Mouse (Mus musculus) spleen, postnatal 4 days (tissue): ENCODE measurements at regions not wholly inside any gene's neighbourhood (a gene's known extent, or its start where the extent isn't known, plus 50 kb on each side); places are given as distances from the start of the nearest gene placed in this dataset.

Source experiments
- DNase-seq, 2 experiments: peaks; one replicate each; pipeline ENCODE4 v3.0.0; 2022; ENCODE audit warnings: low spot score in 2 of 2

DNA sequence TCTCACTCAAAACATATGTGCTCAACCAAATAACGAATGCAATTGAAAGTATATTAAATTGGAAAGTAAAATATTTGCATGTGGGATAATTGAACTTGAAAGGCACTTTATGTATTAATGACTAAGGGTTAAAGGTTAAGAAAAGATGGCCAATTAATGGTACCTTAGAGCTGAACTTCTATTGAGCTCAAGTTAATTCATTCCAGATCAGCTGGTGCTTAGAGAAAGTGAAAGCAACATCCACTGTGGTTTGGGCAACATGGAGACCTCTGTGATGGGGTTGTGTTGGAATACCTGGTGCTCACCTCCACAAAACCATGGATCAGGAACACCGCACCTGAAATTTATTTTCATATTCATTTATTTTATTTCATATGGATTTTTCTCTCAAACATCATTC, 612.5 kb upstream of the Intu start:
- DNase-seq: no peak

GRCm38 (mm10) chr3:39925436-39925835, 605.6 kb upstream of the Intu start:
- no peak for DNase-seq

GRCm38 (mm10) chr3:39928421-39928820, 602.7 kb upstream of the Intu start:
- DNase-seq: no peak

- DNase-seq: no peak
Measured at GRCm38 (mm10) chr3:39933372-39933771, 597.7 kb upstream of the Intu start.

GRCm38 (mm10) chr3:39937719-39938278, 593.3 kb upstream of the Intu start:
- DNase-seq: no peak

DNA sequence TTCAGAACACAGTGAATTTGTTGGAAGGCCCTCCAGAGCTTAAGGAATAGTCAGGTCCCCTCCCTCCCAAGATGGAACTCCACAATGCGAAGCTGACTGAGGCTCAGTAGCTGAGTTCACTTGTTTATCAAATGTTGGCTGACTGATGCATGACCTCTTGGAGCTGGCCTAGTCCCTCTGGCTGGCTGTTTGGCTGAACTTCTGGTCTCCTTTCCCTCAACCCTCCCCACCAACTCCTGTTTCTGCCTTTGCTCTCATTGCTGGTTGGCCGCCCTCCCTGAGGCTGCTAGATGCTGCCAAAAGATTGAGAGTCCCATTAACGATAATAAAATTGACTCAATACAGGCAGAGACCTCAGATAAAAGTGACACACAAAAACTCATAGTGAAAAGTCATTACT, 586.5 kb upstream of the Intu start:
- no peak for DNase-seq

DNA sequence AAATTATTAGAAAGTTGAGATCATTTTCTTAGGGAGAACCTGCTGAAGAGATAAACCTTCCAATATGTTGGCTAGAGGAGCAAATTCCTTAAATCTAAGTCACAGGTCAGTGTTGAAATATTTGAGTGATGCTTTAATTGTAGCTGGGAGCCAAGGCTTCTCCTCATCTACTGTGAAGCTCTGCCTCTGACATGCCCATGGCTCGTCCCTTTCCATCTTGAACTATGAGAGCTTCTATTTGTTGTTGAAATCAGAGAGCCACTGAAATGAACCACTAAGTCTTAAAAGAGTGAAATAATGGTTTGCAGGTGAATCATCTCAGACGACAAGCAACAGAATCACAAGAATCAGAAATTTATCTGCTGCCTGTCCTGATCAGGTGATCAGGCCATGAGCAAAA, 579.0 kb upstream of the Intu start:
- DNase-seq: no peak

GRCm38 (mm10) chr3:39952556-39952955, 578.5 kb upstream of the Intu start:
- no peak for DNase-seq

- no peak for DNase-seq
Measured at GRCm38 (mm10) chr3:39961836-39962640, 569.0 kb upstream of the Intu start.

DNA sequence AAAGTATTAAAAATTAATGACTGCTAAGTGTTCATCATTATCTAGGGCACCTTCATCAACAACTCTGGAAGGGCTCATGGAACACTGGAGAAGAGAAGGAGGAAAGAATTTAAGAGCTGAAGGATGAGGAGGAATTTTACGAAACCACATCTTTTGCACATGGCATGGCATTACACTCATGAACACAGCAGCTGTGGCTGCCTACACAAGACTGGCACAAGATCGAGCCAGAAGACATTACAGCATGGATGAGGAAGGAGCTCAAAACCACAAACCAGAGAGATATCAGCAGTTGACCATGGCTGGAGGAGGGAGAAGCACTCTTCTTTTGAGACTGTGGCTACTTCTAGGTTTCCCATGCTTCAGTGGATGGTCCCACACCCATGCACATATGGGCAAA, 565.7 kb upstream of the Intu start:
- no peak for DNase-seq

DNA sequence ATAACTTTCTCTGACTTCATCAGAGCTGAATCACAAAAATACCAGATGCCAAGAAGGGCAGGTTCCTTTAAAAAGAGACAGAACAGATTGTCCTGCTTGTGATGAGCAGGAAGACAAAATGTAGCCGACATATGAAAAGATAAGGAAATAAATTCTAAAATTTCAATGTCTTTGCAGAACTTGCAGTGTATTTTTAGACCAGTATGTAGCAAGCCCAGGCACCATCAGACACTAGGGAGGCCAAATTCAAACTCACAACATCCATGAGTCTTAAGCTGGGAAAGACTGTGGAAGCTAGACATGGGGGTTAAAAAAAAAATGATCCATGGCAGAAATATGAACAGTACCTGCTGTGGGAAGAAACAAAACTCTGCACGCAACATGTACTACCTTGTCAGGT, 564.7 kb upstream of the Intu start:
- no peak for DNase-seq

GRCm38 (mm10) chr3:39976937-39977336, 554.1 kb upstream of the Intu start:
- DNase-seq: no peak

GRCm38 (mm10) chr3:39978916-39979679, 552.0 kb upstream of the Intu start:
- no peak for DNase-seq

GRCm38 (mm10) chr3:39982656-39983055, 548.4 kb upstream of the Intu start:
- DNase-seq: no peak

GRCm38 (mm10) chr3:39987710-39988109, 543.4 kb upstream of the Intu start:
- DNase-seq: no peak

DNA sequence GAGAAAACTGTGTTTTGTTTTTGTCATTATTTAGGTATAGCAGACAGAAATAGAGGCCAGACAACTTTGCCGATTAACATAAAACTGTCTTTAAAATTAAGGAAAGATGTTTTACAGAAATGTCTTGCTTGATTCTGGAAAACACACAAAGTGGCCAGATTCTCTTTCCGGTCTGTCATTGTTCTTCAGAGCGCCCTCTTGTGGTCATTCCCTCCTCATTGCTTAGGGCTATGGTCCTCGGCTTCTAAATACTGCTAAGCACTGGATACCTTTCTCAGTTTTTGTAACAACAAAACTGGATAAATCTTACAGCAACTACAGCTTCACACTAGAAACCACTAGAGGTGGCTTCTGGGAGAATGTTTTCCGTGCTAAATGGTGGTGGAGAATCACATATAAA, 532.5 kb upstream of the Intu start:
- DNase-seq: no peak

DNA sequence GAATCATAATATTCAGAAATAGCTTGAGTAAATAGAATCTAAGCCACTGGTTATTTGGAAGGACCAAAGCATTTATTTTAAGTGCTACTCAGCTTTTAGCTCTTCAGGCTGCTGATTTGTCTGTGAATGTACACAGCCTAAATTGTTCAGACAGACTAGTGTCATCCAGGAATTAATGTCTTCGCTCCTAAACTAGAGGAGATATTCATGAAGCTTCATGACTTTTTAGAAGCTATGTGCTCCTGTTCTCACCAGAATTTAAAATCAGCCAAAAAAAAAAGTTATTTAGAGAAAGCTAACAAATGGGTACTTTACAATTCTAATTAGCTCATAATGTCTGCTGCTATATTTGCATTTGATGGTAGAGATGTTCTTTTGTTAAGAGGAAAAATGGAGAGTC, 531.2 kb upstream of the Intu start:
- no peak for DNase-seq

DNA sequence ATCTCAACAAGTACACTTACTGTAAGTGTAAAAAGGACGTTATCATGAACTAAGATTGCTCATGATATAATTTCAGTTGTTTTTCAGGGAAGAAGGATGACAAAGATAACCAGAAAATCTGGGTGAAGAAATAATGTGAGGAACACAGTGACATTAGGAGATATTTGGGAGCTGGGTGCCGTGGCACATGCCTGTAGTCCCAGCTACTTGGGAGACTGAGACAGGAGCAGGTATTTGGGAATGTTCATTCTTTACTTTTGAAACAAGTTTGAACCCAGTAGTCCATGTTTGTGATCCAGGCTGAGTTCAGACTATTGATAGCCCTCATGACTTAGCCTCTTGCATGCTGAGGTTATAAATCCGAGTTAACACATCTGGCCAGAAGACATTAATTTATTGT, 528.2 kb upstream of the Intu start:
- no peak for DNase-seq

DNA sequence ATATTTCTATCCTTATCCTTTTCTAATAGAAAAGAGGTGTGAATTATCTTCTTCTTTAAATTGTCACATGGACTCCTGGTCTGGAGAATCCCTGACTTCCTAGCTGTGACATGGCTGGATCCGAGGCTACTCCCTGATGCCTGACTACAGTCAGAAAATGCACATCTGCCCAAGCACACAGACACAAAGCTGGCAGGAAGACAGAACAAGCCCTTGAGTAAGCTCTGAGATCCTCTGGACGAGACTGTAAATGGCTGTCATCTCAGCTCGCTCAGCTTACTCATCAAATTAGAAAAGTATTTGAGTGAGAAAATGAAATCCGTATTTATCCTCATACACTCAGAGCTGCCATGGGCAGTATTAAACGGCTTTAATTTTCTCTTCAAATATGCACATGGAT, 521.0 kb upstream of the Intu start:
- no peak for DNase-seq

GRCm38 (mm10) chr3:40021682-40022081, 509.4 kb upstream of the Intu start:
- DNase-seq: no peak

DNA sequence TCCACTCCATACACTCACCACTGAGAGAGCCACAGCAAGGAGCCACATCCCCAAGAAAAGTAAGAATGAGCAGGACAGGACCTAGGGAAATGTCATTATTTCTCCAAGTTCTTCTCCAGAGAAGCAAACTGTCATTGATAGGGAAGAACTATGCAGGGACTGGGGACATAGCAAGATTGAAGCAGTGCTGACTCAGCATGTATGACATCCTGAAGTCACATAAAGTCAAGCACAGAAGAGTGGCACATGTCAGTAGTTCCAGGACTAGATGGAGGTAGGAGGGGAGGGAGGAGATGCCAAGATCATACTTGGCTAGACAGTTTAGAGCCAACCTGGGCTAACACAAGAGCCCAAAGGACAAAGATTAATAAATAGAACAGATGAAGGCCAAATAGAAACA, 503.4 kb upstream of the Intu start:
- DNase-seq: no peak

- DNase-seq: no peak
Measured at GRCm38 (mm10) chr3:40036177-40036576, 494.9 kb upstream of the Intu start.

DNA sequence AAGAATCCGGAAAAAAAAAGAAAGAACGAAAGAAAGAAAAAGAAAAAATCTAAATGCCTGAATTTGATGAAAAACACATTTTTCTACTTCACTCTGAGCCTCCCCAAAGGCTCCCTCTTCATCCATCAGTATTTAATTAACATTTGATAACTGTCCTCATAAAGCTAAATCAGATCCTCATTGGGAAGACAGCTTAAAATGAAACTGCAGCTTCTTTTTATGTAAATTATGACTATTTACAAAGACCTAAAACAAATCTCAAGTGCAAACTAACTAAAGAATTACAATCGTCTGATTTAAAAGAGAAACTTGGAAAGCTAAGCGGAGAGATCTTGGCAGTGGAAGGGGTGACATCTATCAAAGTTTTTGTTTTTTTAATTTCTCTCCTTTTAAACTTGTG, 481.4 kb upstream of the Intu start:
- no peak for DNase-seq
